Mouse (Mus musculus) E14TG2a.4 (cell line): ENCODE measurements at regions not wholly inside any gene's neighbourhood (a gene's known extent, or its start where the extent isn't known, plus 50 kb on each side); places are given as distances from the start of the nearest gene placed in this dataset.

ENCODE experiments used
- CTCF ChIP-seq: conservative IDR thresholded peaks from 2 replicates; pipeline ENCODE4 v1.5.1; 2014; ENCODE audit warnings: low read length
- NANOG ChIP-seq: IDR thresholded peaks from 2 replicates; pipeline ENCODE4 v1.6.1; 2014; ENCODE audit warnings: borderline replicate concordance, low read length, mixed read lengths

DNA sequence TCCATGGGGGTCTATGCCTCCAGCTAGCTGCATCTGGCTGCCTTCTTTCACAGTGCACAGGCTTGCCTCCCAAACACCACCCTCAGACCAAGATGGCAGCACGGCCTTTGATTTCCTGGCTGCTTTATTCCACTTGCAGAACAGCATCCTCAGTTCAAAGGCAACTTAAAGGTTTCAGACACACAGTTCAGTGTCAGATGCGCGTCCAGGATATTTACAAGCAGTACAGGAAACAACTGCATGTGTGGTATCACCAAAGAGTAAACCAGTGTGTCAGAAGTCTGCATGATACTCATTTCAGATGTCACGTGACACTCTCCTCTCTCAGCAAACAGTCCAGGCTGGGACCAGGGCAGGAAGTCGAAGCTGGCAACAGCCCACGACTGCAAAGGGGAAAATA lies 294.2 kb downstream of the Gm11361 start:
- TF ChIP-seq CTCF (no peak), NANOG (no peak)
